Mouse (Mus musculus): Measurements from ENCODE around the gene Mthfd2l. TPM values are rescaled to one million over a fixed set of nuclear protein-coding genes. Genes with fewer than 3 reads are reported as not detected.
A peak's percentile ranks its signal among the peaks of the same experiment; 100 is the strongest.

Gene Mthfd2l
- polyA plus RNA-seq, 1 experiment from 2014 or later = 30.6 TPM

DNA sequence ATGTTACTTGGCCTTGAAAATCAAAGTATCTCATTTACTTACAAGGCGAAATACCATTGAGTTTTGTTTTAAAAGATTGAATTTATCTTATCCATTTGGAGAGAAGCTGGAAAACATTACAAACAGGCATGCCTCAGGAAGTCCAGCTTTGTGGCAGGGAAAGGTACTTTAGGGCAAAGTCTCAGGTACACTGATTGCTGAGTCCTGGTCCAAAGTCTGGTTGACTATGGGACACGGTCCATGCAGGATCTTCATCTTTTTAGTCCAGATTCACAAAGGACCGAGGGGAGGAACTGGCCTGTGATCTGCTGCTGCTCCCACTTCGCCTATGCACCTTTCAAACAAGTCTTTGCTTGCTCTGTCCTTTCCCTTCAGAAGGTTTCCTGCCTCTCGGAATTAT is 31.6 kb upstream of the Mthfd2l start:
- in situ Hi-C loops (cut with MboI; ENCODE audit: low pct_unique_long_range_greater_than_20kb) = loop anchor here (25.0 kb wide), 1 partner anchor 1437 kb away; the partner anchor contains the start of gene Gc
- CTCF ChIA-PET = interaction anchor here (1.0 to 11.9 kb wide), 7 partner anchors 7 to 247 kb away, joined by 3 to 100 read pairs (median 5); partner anchors contain the start of gene Cxcl1

GRCm38 (mm10) chr5:90900147-90900546 is 30.8 kb upstream of the Mthfd2l start:
- ATAC-seq (no peak), DNase-seq (ENCODE audit: low read depth, low spot score) (no peak)
- POLR2A ChIA-PET = interaction anchor here (0.8 kb wide), 1 partner anchor 31 kb away, joined by 3 read pairs; the partner anchor contains the start of gene Mthfd2l
- CTCF ChIA-PET = interaction anchor here (1.1 to 11.9 kb wide), 5 partner anchors 8 to 240 kb away, joined by 3 to 100 read pairs (median 10); partner anchors contain the start of gene Cxcl1
- no peak for TF ChIP-seq CTCF (IDR thresholded peaks at IDR 0.05)
- in situ Hi-C loops (cut with MboI; ENCODE audit: low pct_unique_long_range_greater_than_20kb) = loop anchor here (10.0 kb wide), 2 partner anchors 105 to 245 kb away; partner anchors contain the start of gene Cxcl15
- no peaks in the 10 kb centered on the region for H3K27me3 ChIP-seq

More for the DNA sequence above, 31.6 kb upstream of the Mthfd2l start:
- POLR2A ChIA-PET = no interaction called here
- no peak for DNase-seq (ENCODE audit: low read depth, low spot score)
- no peak for ATAC-seq
- H3K27me3 ChIP-seq = no peaks in the 10 kb centered on the region
- no peak for TF ChIP-seq CTCF (IDR thresholded peaks at IDR 0.05)

GRCm38 (mm10) chr5:90900688-90901087 is 30.2 kb upstream of the Mthfd2l start:
- no peaks in the 10 kb centered on the region for H3K27me3 ChIP-seq
- DNase-seq (ENCODE audit: low read depth, low spot score) (no peak), ATAC-seq (no peak)
- POLR2A ChIA-PET = interaction anchor here (0.6 kb wide), 1 partner anchor 210 kb away, joined by 3 read pairs; no protein-coding TSS in a partner anchor
- TF ChIP-seq CTCF (IDR thresholded peaks at IDR 0.05) = no peak
- CTCF ChIA-PET = interaction anchor here (1.2 to 11.9 kb wide), 4 partner anchors 7 to 241 kb away, joined by 3 to 100 read pairs (median 32); partner anchors contain the start of gene Cxcl1
- in situ Hi-C loops (cut with MboI; ENCODE audit: low pct_unique_long_range_greater_than_20kb) = loop anchor here (10.0 kb wide), 2 partner anchors 106 to 246 kb away; partner anchors contain the start of gene Cxcl15

DNA sequence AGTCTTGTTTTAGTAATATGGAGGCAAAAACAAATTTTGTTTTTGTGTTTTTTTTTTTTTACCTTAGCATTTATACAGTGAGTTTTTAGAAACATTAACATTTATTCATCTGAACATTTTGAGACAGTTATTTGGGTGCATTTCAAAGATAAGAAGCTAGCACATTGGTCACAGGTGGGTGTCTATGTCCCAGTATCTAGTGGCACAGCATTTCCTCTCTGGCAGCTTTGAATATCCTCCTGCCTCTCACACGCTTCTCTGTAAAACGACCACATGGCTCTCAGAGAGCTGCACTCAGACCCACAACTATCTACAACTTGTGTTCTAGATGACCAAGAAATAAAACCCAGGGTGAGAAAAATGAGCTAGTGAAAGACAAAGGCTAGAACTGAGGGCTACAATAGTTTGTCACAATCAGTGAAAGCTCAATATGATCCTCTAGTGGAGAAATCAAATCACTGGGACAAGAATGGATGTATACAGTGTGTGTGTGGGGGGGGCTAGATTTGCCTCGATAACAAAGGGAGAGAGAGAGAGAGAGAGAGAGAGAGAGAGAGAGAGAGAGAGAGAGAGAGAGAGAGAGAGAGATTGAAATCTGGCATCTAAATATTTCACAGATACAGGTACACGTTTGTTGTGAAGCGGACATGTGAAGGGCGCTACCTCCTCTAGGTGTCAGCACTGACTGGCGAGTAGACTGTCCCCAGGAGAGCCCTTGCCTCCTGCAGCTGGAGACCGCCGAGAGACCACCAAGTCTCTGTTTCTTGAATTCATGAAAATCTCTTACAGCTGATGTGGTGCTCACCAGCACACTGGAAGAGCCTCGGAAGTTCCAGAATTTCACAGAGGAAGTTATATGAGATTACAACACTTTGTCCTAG is 28.3 kb upstream of the Mthfd2l start:
- no peaks in the 10 kb centered on the region for H3K27me3 ChIP-seq
- ATAC-seq (no peak), DNase-seq (ENCODE audit: low read depth, low spot score) (no peak)
- peak; percentile 52 for TF ChIP-seq CTCF (IDR thresholded peaks at IDR 0.05)
- ChIA-PET CTCF (interaction anchor here (0.6 to 11.9 kb wide), 15 partner anchors 11 to 301 kb away, joined by 3 to 100 read pairs (median 3); partner anchors contain the start of genes Cxcl1 and Mthfd2l), POLR2A (interaction anchor here (0.7 kb wide), 2 partner anchors 112 to 1957 kb away, joined by 3 to 10 read pairs; no protein-coding TSS in a partner anchor)
- in situ Hi-C loops (cut with MboI; ENCODE audit: low pct_unique_long_range_greater_than_20kb) = loop anchor here (10.0 kb wide), 2 partner anchors 108 to 248 kb away; partner anchors contain the start of gene Cxcl15

DNA sequence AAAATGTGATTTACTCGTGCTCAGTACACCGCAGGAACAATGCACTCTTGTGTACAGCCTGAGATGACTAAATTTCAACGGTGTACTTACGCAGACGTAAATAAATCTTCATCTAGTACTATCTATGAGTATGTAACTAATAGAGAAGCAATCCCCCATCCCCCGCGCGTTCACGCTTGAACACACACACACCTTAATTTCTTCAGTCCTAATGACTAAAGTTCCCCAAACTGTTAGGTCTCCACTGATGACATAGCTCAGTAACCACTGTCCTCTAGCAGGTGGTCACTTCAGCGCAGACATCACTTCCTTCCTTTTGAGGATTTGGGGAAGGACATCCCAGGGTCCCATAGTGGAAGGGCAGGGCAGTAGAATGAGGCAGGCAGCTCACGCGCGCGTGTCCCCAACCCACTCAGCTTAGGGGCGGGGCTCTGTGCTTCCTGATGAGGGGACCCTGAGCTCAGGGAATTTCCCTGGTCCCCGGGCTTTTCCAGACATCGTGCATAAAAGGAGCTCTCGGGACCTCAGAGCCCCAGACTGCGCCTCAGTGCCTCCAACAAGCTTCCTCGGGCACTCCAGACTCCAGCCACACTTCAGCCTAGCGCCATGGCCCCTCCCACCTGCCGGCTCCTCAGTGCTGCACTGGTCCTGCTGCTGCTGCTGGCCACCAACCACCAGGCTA is 27.4 kb upstream of the Mthfd2l start, which contains the start of gene Cxcl2:
Gene Cxcl2, plus strand, starts transcription at position 533 of the 682 bp plus-strand sequence.
- ChIA-PET CTCF (interaction anchor here (1.0 to 11.9 kb wide), 12 partner anchors 12 to 302 kb away, joined by 3 to 100 read pairs (median 4); partner anchors contain the start of genes Cxcl1 and Mthfd2l), POLR2A (interaction anchor here (0.7 kb wide), 2 partner anchors 113 to 1956 kb away, joined by 3 to 10 read pairs; no protein-coding TSS in a partner anchor)
- DNase-seq (ENCODE audit: low read depth, low spot score) = no peak
- no peak for ATAC-seq
- H3K27me3 ChIP-seq = no peaks in the 10 kb centered on the region
- TF ChIP-seq CTCF (IDR thresholded peaks at IDR 0.05) = no peak
- in situ Hi-C loops (cut with MboI; ENCODE audit: low pct_unique_long_range_greater_than_20kb) = loop anchor here (10.0 kb wide), 2 partner anchors 109 to 249 kb away; partner anchors contain the start of gene Cxcl15

DNA sequence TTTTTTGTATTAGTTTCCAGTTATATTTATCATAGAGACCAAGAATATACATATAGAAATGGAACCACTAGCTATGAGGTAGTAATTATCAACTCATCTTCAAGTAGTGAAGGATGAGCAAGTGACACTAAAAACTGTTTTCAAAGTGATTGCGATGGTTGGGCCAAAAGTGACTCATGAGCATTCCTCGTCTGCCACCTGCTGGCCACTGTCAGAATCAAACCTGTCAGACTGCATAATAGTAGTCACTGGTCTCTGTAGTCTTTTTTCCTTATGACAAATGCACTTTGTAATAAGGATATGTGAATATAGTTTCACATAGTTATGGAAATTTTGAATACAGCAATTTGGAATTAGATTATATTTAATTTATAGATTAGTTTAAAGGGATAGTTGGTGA is 21.9 kb upstream of the Mthfd2l start:
- TF ChIP-seq CTCF (IDR thresholded peaks at IDR 0.05) = peak; percentile 95
- ChIA-PET CTCF (interaction anchor here (0.7 to 11.9 kb wide), 18 partner anchors 8 to 309 kb away, joined by 3 to 100 read pairs (median 4); partner anchors contain the start of genes Cxcl1, Mthfd2l and Ppbp), POLR2A (no interaction called here)
- ATAC-seq (no peak), DNase-seq (ENCODE audit: low read depth, low spot score) (no peak)
- H3K27me3 ChIP-seq = no peaks in the 10 kb centered on the region
- in situ Hi-C loops (cut with MboI; ENCODE audit: low pct_unique_long_range_greater_than_20kb) = loop anchor here (10.0 kb wide), 2 partner anchors 114 to 254 kb away; partner anchors contain the start of gene Cxcl15

- ATAC-seq = no peak
- no peaks in the 10 kb centered on the region for H3K27me3 ChIP-seq
- ChIA-PET POLR2A (no interaction called here), CTCF (no interaction called here)
- no peak for DNase-seq (ENCODE audit: low read depth, low spot score)
- no peak for TF ChIP-seq CTCF (IDR thresholded peaks at IDR 0.05)
- in situ Hi-C loops (cut with MboI; ENCODE audit: low pct_unique_long_range_greater_than_20kb) = no loop called here
Measured at GRCm38 (mm10) chr5:90919495-90919894, 11.4 kb upstream of the Mthfd2l start.

DNA sequence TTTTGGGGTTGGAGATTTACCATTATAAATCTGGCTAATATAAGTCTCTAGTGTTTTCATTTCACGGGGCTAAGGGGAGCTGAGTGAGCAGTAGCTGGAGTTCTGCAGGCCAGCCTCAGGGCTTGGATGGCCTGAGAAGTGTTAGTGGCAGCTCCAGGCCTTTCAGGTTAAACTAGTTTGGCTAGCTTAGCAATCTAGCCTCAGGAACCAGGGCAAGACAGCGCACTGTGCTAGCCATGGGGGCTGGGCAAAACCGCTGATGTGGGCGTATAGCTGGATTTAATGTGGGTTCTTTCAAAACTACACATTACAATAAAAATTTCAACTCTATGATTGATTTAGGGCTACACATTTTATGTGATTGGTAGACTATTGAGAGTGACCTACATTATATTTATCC is 8.0 kb upstream of the Mthfd2l start:
- in situ Hi-C loops (cut with MboI; ENCODE audit: low pct_unique_long_range_greater_than_20kb) = no loop called here
- no peaks in the 10 kb centered on the region for H3K27me3 ChIP-seq
- ChIA-PET CTCF (interaction anchor here (0.8 to 1.9 kb wide), 7 partner anchors 8 to 262 kb away, joined by 3 to 7 read pairs (median 3); partner anchors contain the start of genes Cxcl2 and Mthfd2l), POLR2A (interaction anchor here (0.8 kb wide), 1 partner anchor 710 kb away, joined by 3 read pairs; no protein-coding TSS in a partner anchor)
- ATAC-seq (no peak), DNase-seq (ENCODE audit: low read depth, low spot score) (no peak)
- no peak for TF ChIP-seq CTCF (IDR thresholded peaks at IDR 0.05)

DNA sequence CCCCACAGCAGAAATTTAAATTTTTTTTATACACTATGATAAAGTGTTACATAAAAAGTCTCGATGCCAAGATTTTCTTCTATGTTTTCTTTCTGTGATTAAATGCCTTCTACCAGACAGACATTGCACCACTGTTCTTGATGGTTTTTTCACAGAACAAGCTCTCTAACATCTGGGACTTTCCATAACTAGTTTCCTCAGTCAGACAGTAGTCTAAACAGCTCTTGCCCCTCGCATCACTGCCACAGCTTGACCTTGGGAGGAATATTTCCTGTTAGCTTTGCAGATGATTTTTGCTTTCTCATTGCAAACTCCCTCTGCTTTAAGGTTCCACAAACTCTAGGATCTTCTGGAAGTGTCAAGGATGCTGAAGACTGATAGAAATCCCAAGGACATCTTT is 371 bp upstream of the Mthfd2l start:
- peak; percentile 3 for ATAC-seq
- POLR2A ChIA-PET = interaction anchor here (0.7 to 1.1 kb wide), 3 partner anchors 23 to 54 kb away, joined by 3 to 4 read pairs (median 3); no protein-coding TSS in a partner anchor

More for the DNA sequence above, 371 bp upstream of the Mthfd2l start:
- no peaks in the 10 kb centered on the region for H3K27me3 ChIP-seq
- in situ Hi-C loops (cut with MboI; ENCODE audit: low pct_unique_long_range_greater_than_20kb) = no loop called here
- CTCF ChIA-PET = interaction anchor here (1.3 to 2.0 kb wide), 4 partner anchors 9 to 269 kb away, joined by 4 to 8 read pairs (median 4); partner anchors contain the start of gene Cxcl2
- no peak for DNase-seq (ENCODE audit: low read depth, low spot score)
- TF ChIP-seq CTCF (IDR thresholded peaks at IDR 0.05) = no peak
